Mouse (Mus musculus) liver, embryonic 11.5 days (tissue): ENCODE measurements at regions not wholly inside any gene's neighbourhood (a gene's known extent, or its start where the extent isn't known, plus 50 kb on each side); places are given as distances from the start of the nearest gene placed in this dataset.

Experiments used
- ATAC-seq: fragments of 200-750 bp; cut with Nextera tagmentation; replicated peaks from 2 replicates; pipeline ENCODE4 v1.8.0; 2017; ENCODE audit warnings: moderate number of reproducible peaks, mild to moderate bottlenecking, moderate TSS enrichment, moderate library complexity; ENCODE audit not compliant: low FRiP score
- DNase-seq: peaks from one replicate; pipeline ENCODE4 v3.0.0-alpha.2; 2017; ENCODE audit warnings: low spot score
- H3K27ac ChIP-seq: fragments of 300-500 bp; sonication (generic); 2 replicates; pipeline ENCODE4 v1.5.1; 2014; ENCODE audit warnings: mild to moderate bottlenecking, low read depth, low read length, control low read depth
- H3K27me3 ChIP-seq: fragments of 300-500 bp; sonication (generic); replicated peaks from 2 replicates; pipeline ENCODE4 v1.6.1; 2014; ENCODE audit warnings: low read length, mixed read lengths; ENCODE audit not compliant: control insufficient read depth, insufficient read depth
- H3K36me3 ChIP-seq: fragments of 300-500 bp; sonication (generic); 2 replicates; pipeline ENCODE4 v1.6.1; 2014; ENCODE audit warnings: mild to moderate bottlenecking, low read length, moderate library complexity, mixed read lengths; ENCODE audit not compliant: control insufficient read depth, insufficient read depth
- H3K4me1 ChIP-seq: fragments of 300-500 bp; sonication (generic); replicated peaks from 2 replicates; pipeline ENCODE4 v1.6.1; 2014; ENCODE audit warnings: low read length, mixed read lengths; ENCODE audit not compliant: control insufficient read depth, insufficient read depth
- H3K4me2 ChIP-seq: fragments of 300-500 bp; sonication (generic); 2 replicates; pipeline ENCODE4 v1.6.1; 2014; ENCODE audit warnings: mild to moderate bottlenecking, control low read depth, moderate library complexity
- H3K4me3 ChIP-seq: fragments of 300-500 bp; sonication (generic); 2 replicates; pipeline ENCODE4 v1.5.1; 2014; ENCODE audit warnings: low read depth, low read length, control low read depth
- H3K9ac ChIP-seq: fragments of 300-500 bp; sonication (generic); 2 replicates; pipeline ENCODE4 v1.6.1; 2014; ENCODE audit warnings: low read depth, low read length, control low read depth
- H3K9me3 ChIP-seq: fragments of 300-500 bp; sonication (generic); 2 replicates; pipeline ENCODE4 v1.6.1; 2016; ENCODE audit warnings: low read length, inconsistent platforms, mixed read lengths; ENCODE audit not compliant: control insufficient read depth
- WGBS: fragments of 180-500 bp; shearing (Covaris S2); extraction: QIAGEN DNeasy Blood & Tissue Kit; methylation state at CpG from one replicate; pipeline ENCODE4 v1.1.7; 2014; 5-methylcytosine and 5-hydroxymethylcytosine counted together

- Histone ChIP-seq H3K4me3 (no peak overlapping the region), H3K36me3 (no peaks in the 10 kb centered on the region), H3K4me1 (no peaks in the 10 kb centered on the region), H3K9ac (no peak overlapping the region), H3K9me3 (no peaks in the 10 kb centered on the region), H3K4me2 (no peak overlapping the region), H3K27me3 (no peaks in the 10 kb centered on the region), H3K27ac (no peak overlapping the region)
- ATAC-seq, result no peak
- DNase-seq, result no peak
- 69% methylated on average over 8 of the region's 8 CpGs for WGBS
Observed at GRCm38 (mm10) chr11:44238598-44238997, 161.3 kb upstream of the Il12b start.

GRCm38 (mm10) chr11:44243184-44243583, 156.7 kb upstream of the Il12b start:
- Histone ChIP-seq H3K36me3 (no peaks in the 10 kb centered on the region), H3K4me2 (no peak overlapping the region), H3K9ac (no peak overlapping the region), H3K4me1 (no peaks in the 10 kb centered on the region), H3K9me3 (no peaks in the 10 kb centered on the region), H3K4me3 (no peak overlapping the region), H3K27me3 (no peaks in the 10 kb centered on the region), H3K27ac (no peak overlapping the region)
- WGBS, result 31% methylated on average over 2 of the region's 2 CpGs
- no peak for ATAC-seq
- no peak for DNase-seq

- DNase-seq (no peak), ATAC-seq (no peak)
- 84% methylated on average over 5 of the region's 5 CpGs for WGBS
- Histone ChIP-seq H3K9me3 (no peaks in the 10 kb centered on the region), H3K4me3 (no peak overlapping the region), H3K36me3 (no peaks in the 10 kb centered on the region), H3K4me2 (no peak overlapping the region), H3K27me3 (no peaks in the 10 kb centered on the region), H3K4me1 (no peaks in the 10 kb centered on the region), H3K9ac (no peak overlapping the region), H3K27ac (no peak overlapping the region)
Observed at GRCm38 (mm10) chr11:44251821-44252220, 148.0 kb upstream of the Il12b start.

- no peak overlapping the region for H3K9ac ChIP-seq
- no peaks in the 10 kb centered on the region for H3K9me3 ChIP-seq
- H3K27ac ChIP-seq, result no peak overlapping the region
- no peaks in the 10 kb centered on the region for H3K36me3 ChIP-seq
- ATAC-seq, result no peak
- H3K27me3 ChIP-seq, result no peaks in the 10 kb centered on the region
- no peaks in the 10 kb centered on the region for H3K4me1 ChIP-seq
- H3K4me2 ChIP-seq, result no peak overlapping the region
- H3K4me3 ChIP-seq, result no peak overlapping the region
- WGBS, result 81% methylated on average over 10 of the region's 10 CpGs
- no peak for DNase-seq
Observed at GRCm38 (mm10) chr11:44260376-44261111, 139.3 kb upstream of the Il12b start.

- no peak overlapping the region for H3K4me2 ChIP-seq
- 74% methylated on average over 8 of the region's 8 CpGs for WGBS
- no peaks in the 10 kb centered on the region for H3K36me3 ChIP-seq
- no peak overlapping the region for H3K9ac ChIP-seq
- H3K27ac ChIP-seq, result no peak overlapping the region
- DNase-seq (no peak), ATAC-seq (no peak)
- H3K27me3 ChIP-seq, result no peaks in the 10 kb centered on the region
- no peaks in the 10 kb centered on the region for H3K4me1 ChIP-seq
- no peak overlapping the region for H3K4me3 ChIP-seq
- H3K9me3 ChIP-seq, result no peaks in the 10 kb centered on the region
Observed at GRCm38 (mm10) chr11:44261657-44262056, 138.2 kb upstream of the Il12b start.

- 76% methylated on average over 3 of the region's 3 CpGs for WGBS
- no peak overlapping the region for H3K4me3 ChIP-seq
- H3K36me3 ChIP-seq, result no peaks in the 10 kb centered on the region
- H3K27ac ChIP-seq, result no peak overlapping the region
- H3K27me3 ChIP-seq, result no peaks in the 10 kb centered on the region
- no peak for DNase-seq
- H3K9ac ChIP-seq, result no peak overlapping the region
- no peaks in the 10 kb centered on the region for H3K4me1 ChIP-seq
- no peak for ATAC-seq
- no peak overlapping the region for H3K4me2 ChIP-seq
- H3K9me3 ChIP-seq, result no peaks in the 10 kb centered on the region
Observed at GRCm38 (mm10) chr11:44262571-44262970, 137.3 kb upstream of the Il12b start.

GRCm38 (mm10) chr11:44272268-44272667, 127.6 kb upstream of the Il12b start:
- Histone ChIP-seq H3K27ac (no peak overlapping the region), H3K4me1 (no peaks in the 10 kb centered on the region), H3K4me3 (no peak overlapping the region), H3K27me3 (no peaks in the 10 kb centered on the region), H3K9ac (no peak overlapping the region), H3K36me3 (no peaks in the 10 kb centered on the region), H3K9me3 (no peaks in the 10 kb centered on the region), H3K4me2 (no peak overlapping the region)
- DNase-seq (no peak), ATAC-seq (no peak)

- no peaks in the 10 kb centered on the region for H3K4me1 ChIP-seq
- no peaks in the 10 kb centered on the region for H3K9me3 ChIP-seq
- no peak overlapping the region for H3K4me3 ChIP-seq
- no peak overlapping the region for H3K9ac ChIP-seq
- ATAC-seq, result no peak
- no peak overlapping the region for H3K4me2 ChIP-seq
- no peak for DNase-seq
- 77% methylated on average over 7 of the region's 7 CpGs for WGBS
- H3K36me3 ChIP-seq, result no peaks in the 10 kb centered on the region
- no peak overlapping the region for H3K27ac ChIP-seq
- H3K27me3 ChIP-seq, result no peaks in the 10 kb centered on the region
Observed at GRCm38 (mm10) chr11:44278521-44279208, 121.2 kb upstream of the Il12b start.

- H3K9me3 ChIP-seq, result no peaks in the 10 kb centered on the region
- no peak overlapping the region for H3K9ac ChIP-seq
- H3K27me3 ChIP-seq, result no peaks in the 10 kb centered on the region
- 73% methylated on average over 2 of the region's 2 CpGs for WGBS
- no peak overlapping the region for H3K4me2 ChIP-seq
- no peak for DNase-seq
- no peak for ATAC-seq
- no peak overlapping the region for H3K27ac ChIP-seq
- H3K36me3 ChIP-seq, result no peaks in the 10 kb centered on the region
- H3K4me3 ChIP-seq, result no peak overlapping the region
- H3K4me1 ChIP-seq, result no peaks in the 10 kb centered on the region
Observed at GRCm38 (mm10) chr11:44285961-44286360, 113.9 kb upstream of the Il12b start.
